Mouse (Mus musculus): Measurements from ENCODE around the gene Pdlim5.
"Not testable (repeated sequence)": the region's sequence is repeated elsewhere in the genome, so short reads cannot be mapped to it uniquely, and the experiment has no call there.

The Pdlim5 gene

DNA sequence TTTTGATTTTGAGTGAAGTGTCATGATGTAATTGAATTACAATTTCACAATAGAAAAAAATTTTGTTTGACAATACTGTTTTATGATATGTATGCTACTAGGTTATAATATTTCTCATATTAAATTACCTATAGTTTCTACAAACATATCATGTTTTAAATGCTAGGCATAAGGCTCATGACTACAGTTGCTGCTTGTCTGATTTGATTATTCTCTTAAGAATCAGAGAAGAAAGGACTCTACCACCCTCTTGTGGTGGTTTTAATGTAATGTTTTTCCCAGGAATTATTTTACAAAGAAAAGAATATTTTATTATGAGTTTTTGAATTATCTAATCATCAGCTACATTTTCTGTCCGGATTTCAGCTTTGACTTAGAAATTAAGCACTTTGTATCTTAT is 120.5 kb downstream of the Pdlim5 start:
- no peak for DNase-seq (ENCODE audit: low spot score in 2 of 2)

DNA sequence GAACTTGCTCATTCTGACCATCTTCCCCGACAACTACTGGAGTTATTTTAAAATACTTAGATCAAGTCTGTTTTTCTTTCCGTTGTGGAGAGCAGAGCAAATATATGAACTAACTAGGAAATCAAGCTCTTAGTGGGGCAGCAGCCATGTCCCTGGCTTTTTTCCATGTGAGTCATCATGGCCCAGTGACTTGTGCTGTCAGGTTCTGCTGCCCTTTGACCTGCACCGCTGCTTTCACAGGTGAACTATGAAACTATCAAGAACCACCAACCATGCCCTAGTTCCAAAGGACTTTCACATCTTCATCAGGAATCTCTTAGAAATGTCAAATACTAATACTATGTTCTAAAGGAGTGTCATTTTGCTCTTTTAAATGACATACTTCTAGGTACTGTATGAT is 121.0 kb downstream of the Pdlim5 start:
- DNase-seq (ENCODE audit: low spot score in 2 of 2) = no peak

DNA sequence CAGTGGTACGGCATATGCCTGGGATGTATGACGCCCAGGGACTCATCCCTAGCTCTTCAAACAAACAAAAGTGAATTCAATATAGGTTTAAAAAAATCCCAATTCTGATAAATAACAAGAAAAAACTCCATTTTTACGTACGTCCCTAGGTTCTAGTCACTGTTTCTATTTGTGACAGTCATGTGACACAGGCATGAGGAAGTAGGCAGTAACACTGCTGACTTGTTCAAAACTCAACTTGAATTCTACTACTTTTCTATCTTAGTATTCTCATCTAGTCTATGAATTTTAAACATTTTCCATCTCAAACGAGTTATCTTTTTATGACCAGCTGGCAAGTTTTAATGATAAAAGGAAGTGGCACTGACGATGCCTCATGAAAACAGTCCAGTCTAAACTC is 122.2 kb downstream of the Pdlim5 start:
- no peak for DNase-seq (ENCODE audit: low spot score in 2 of 2)

DNA sequence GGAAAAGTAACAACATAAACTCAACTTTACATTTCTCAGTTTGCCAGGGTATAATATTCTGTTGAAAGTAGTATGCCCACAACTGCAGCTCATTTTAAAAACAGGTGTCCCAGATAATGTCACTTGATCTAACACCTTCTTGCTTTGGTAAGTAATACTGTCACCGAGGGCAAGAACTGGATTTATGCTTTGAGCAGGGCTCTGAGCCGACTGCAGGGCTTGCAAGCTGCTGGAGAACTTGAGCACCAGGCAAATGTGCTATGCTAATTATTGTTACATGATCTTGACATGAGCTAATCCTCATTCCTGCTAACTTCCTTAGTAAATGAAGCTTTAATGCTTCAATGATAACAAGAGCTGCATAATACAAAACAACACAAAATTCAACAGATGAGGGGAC is 139.1 kb downstream of the Pdlim5 start:
- DNase-seq (ENCODE audit: low spot score in 2 of 2) = no peak

DNA sequence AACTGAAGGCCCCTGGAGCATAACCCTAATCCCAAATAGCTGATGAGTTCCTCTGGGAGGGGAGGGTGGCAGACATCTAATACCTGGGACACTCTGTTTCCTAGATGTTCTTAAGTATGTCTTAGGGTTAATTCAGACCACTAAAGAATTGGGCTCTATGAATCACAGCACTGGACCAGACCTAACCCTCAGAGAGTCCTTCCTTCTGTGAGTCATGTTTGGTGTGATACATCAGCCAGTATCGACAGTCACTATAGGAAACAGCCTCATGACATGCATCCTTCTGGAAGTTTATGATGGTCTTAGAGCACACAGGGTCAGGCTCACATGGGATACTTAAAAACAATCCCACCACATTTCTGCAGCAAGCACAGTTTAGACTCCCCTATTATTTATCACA is 143.4 kb downstream of the Pdlim5 start:
- DNase-seq (ENCODE audit: low spot score in 2 of 2) = no peak

DNA sequence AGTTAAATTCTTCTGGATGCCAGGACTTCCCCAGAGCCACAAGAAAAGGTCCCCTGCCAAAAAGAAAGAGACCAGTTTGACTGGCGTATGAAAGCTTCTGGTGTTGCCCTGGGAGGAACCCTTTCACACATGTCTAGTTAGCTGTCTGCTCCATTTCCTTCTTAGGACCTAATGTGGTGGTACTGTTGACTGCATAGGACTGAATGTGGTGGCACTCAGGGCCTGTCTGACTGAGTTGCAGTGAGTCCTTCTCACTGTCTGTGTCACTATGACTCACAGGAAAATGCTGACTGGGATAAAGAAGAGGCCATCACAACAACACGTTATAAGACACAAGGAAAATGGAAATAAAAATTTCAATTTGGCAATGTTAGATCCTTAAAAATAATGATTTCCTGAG is 146.0 kb downstream of the Pdlim5 start:
- no peak for DNase-seq (ENCODE audit: low spot score in 2 of 2)

DNA sequence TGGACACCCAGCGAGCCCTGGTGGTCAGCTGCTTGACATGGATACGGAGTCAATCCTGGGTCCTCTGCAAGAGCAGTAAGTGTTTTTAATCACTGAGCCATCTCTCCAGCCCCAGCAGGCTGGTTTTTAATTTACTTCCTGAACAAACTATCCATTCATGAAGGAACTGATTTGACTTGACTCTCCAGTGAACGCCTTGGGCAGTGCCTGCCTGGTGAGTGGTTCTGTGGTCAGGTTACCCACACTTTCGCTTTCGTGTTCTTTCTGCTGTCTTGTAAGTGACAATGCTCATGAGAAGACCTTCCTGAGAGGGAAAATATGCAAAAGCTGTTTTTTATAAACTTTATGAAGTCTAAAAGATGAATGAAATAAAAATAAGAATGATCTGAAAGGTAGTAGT is 152.2 kb downstream of the Pdlim5 start:
- DNase-seq (ENCODE audit: low spot score in 2 of 2) = no peak

DNA sequence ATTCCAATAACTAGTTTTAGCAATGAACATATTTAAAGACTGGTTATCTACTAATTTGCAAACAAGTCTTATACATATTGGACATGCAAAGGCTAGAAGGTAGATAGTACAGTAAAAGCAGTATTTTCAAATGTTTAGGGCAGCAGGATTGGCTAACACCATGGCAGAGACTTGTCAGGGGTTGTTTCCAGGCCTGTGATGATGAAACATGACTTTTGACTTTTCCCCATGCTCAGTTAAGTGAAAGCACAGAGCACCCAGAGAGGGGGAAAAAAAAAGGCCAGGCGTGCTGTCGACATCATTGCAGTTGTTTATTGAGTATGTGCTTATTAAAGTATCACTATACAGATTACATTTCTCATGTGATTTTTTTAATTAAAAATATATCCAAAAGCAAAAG is 156.2 kb downstream of the Pdlim5 start:
- no peak for DNase-seq (ENCODE audit: low spot score in 2 of 2)

DNA sequence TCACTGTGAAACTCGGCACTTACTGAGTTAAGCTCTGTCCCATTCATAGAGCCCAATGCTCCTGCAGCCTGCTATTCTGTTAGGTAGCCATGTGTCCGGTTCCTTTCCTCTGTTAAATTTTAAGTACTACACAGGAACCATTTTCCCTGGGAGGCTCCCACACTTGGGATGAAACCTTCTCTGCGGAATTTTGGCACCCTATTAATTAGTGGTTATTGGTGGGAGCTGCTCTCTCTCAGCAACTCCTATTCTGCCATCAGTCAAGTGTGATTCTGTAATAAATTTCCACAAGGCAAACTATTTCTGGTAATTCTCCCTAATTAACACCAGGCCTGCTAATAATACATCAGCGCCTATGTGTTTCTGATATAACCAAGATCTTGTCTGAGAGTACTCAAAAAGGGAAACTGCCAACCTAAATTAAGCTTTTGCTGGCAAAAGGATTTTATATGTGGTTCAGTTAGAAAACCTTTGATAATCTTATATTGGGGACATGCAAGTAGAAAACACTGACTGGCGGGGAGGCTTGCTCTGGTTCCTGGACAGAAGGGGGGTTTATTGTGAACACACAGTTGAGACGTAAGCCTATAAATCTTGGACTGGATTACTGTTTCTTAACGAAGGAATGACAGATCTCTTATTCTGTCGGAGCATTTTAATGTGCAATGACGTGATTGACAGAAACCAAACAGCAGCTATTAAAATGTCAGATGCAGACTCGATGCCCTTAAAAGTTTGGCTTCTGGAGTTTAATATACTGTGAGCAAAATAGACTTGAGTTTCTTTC is 157.0 kb downstream of the Pdlim5 start:
- no peak for DNase-seq (ENCODE audit: low spot score in 2 of 2)

DNA sequence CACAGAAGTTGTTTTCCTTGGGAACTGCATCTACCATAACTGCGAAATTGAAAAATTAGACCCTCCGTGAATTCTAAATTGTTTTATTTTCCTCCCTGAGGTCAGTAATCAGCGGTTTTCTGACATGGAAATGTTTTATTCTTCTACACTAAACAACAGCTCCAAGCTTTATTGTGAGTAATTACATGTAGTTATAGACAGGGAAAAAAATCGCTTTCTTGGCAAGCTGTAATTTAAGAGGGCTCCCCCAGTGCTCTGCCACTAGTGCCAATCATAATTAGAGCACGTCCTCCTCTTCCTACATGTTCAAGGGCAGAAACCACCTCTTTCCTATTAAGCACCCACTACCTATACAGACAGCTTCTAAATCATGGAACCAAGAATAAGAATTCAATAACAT is 157.9 kb downstream of the Pdlim5 start:
- DNase-seq (ENCODE audit: low spot score in 2 of 2) = no peak

DNA sequence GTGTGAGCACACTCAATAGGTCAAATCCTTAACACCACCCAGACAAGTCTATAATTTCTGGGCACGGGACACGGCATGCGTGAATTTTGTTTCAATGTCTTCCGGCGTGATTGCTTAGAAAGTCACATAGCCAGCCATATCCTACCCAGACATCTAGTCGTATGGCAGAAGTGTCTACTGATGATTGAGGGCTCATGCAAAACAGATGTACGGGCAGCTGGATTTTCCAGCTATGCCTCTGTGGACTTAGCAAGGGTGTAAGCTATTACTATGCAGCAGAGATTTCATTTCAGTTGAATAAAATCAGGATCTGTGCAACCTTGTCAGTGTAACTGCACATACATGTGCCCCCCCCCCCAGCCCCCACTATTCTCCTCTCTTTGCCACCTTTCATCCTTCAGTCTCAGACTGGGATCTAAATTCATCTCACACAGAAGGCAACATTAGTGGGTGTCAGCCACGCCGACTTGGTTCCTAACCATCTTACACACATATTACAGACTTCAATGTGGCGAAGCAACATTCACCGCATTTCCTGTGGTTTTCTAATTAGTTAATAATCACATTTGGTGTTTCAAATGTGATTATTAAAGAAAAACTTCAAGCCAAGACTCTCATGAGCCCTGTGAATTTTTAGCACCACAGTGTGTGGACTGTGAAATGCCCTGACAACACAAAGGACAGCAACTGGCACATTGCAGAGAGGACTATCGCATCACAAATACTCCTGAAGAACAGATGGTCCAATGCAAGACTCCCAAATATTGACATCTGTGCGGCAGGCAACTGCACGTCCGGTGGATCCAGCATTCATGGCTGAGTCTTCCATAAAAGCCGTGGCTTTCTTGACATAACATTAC is 161.7 kb downstream of the Pdlim5 start:
- DNase-seq (ENCODE audit: low spot score in 2 of 2) = no peak

DNA sequence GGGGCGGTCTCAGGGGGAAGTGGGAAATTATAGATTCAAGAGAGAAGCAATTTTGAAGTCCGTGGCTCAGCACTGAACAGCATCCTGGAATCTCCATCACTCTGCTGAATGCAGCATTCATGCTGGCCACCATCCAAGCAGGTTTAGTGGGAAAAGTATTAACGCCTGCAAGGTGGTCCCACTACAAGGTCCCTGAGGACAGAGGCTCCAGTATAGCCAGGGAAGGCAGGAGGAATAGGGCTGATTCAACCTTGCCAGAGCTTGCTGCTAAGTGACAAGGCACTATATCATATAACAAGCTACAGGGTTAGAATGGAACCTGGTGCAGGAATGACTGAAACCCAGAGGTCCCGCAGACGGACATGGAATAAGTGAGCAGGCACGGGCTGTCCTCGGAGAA is 166.8 kb downstream of the Pdlim5 start:
- no peak for DNase-seq (ENCODE audit: low spot score in 2 of 2)

DNA sequence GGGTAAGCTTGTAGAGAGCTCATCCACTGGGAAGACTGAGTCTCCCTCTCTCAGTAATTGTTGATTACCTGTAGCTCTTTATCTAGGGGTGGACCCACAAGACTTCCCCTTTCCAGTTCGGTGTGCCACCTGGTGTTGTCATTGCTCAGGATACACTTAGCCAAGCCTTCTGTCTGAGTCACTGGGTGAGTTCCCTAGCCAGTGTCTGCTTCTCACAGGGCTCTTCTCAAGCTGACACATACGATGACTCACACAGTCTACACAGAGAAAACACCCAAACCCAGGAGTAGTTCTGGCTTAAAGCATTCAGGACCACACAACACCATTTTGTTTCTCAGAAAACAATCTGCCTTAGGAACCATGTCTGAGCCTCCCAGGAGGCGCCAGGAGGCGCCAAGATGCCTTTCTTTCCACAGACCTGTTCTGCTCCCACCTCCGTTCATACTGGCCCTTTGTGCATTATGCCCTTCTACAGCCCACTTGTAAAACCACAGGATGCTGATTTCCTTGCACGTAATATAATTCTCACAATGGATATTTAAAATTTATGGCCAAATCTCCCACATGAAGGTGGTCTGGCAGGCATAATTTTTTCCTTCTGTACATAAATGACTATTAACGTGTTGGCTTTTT is 172.9 kb downstream of the Pdlim5 start:
- DNase-seq (ENCODE audit: low spot score in 2 of 2) = no peak

DNA sequence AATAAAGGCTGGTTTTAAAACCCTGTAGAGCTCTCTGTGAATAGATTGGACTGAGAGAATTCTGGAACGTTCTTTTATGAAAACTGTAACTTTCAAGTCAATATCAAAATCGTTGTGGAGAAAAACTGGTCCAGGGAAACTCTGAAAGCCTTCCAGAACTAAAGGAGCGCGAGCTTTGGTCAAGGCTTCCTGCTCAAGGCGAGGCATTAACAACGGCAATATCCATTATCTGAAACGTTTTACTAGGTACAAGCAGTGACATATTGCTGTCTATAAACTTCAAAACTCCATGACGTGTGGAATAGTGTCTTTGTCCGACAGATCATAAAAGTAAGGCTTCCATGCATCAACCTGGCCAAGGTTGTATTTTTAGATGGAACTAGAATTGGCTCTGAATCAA is 175.6 kb downstream of the Pdlim5 start:
- no peak for DNase-seq (ENCODE audit: low spot score in 2 of 2)

DNA sequence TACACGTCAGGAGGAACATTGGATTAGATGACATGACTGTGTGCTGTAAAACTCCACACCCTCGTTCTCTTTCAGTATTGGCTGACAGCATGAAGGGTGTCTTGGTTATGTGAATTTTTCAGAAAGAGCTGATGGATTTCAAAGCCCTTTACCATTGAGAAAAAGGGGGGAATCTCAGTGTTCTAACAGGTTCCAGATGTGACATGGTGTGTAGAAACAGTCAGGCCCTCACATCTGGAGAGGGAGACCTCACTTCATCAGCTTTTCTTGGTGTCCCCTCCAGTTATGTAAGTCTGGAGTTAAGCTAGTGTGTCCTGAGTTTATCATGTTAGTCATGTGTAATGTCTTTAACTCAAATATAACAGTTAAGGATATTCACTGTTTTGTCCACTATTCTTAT is 182.7 kb downstream of the Pdlim5 start:
- no peak for DNase-seq (ENCODE audit: low spot score in 2 of 2)

DNA sequence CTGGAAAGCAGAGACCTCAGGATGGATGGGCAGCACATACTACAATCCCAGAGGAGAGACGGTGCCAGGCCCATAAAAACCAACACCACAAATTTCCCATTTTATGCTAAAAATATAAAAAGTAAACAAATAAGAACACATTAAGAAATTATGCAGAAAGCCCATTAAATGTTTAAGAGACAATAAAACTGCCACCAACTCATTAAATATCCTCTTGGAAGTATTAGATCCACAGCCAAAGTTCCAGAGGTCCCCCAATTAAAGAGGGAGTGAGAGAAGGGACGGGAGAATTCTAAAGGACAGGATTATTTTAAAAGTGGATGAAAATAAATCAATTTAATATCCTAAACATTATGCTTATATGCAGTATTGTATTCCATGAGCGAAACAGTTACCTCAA is 183.3 kb downstream of the Pdlim5 start:
- DNase-seq (ENCODE audit: low spot score in 2 of 2) = no peak

DNA sequence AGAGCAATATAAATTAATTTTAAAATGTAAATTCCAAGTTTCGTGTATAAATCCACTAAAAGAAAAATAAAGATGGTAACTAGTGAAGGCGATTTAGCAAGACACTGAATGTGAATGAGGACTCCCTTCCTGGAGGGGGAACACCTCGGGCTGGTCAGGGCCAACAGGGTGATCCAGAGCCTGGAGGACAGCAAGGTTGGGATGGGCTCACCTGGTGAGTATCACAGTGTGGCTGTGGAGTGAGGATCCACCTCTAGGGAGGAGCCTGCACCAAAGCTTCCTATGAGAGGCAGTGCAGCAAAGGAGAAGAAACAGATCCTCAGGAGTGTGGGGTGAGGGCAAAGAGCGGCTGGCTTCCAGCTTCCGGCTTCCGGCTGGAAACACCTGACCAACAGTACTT is 185.5 kb downstream of the Pdlim5 start:
- DNase-seq (ENCODE audit: low spot score in 2 of 2) = no peak

DNA sequence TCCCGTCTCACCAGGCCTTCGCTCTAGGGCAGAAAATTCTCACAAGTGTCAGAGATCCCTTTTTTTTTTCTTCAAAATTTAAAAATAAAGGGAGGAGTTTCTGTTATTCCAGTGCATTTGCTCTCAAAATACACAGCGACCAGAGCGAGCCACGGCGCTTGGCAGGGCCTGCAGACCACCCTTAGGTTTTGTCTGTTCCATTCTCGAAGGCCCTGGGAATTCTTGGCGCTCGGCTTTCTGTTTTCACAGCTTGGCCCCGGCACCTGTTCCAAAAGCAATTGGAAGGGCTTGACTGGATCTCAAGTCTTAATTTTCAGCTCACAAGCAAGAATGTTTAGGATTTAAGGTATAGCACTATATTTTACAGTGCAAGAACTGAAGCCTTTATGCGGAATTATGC is 186.4 kb downstream of the Pdlim5 start:
- no peak for DNase-seq (ENCODE audit: low spot score in 2 of 2)

DNA sequence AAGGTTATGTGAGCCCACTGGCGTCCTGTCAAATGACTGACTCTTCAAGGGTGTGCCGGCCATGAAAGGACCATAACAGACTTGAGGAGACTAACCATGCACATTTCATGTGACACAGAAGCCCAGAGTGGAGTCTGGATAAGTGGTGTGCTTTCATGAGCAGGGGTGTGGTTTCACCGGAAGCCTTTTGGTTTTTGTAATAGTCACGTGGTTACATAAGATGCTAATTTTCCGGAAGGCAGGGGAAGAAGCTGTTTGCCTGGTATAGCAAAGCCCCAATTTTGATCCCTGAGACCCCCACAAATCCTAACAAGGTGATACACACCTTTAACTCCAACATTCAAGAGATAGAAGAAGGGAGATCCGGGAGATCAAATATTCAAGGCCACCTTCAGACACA is 188.0 kb downstream of the Pdlim5 start:
- no peak for DNase-seq (ENCODE audit: low spot score in 2 of 2)

DNA sequence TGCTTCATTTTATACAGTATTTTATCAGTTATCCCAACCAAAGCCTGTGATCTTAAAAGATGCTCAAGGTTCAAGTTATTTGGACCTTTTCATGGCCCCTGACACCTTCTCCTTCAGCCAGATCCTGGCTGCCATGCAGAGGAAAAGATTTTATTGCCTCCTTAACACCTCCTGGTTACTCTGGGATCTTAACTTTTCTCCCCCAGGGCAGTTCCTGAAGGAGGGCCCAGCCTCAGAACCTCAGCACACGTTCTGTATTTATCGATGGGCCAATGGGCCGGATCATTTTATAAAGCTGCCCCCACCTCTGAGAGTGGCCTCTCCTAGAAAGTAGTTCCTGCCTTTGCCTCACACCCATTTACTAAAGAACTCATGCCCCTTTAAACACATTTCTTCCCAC is 189.2 kb downstream of the Pdlim5 start:
- no peak for DNase-seq (ENCODE audit: low spot score in 2 of 2)

DNA sequence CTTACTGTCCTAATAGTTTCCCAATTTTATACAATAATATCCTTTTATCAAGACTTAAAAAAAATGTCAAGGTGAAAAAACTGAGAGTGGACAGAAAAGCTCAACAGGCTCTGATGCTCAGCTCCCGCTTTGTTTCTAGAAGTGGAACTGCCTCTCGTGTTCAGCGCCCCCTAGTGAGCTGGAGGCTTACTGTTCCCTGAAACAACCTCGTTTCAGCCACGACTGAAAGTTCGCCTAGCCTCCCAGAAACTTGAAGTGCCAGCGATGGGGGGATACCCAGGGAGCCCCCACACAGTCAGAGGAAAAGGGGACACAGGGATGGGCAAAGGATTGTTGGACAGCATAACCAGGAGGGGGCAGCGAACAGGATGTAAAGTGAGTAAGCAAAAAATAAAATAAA is 199.4 kb downstream of the Pdlim5 start:
- no peak for DNase-seq (ENCODE audit: low spot score in 2 of 2)

DNA sequence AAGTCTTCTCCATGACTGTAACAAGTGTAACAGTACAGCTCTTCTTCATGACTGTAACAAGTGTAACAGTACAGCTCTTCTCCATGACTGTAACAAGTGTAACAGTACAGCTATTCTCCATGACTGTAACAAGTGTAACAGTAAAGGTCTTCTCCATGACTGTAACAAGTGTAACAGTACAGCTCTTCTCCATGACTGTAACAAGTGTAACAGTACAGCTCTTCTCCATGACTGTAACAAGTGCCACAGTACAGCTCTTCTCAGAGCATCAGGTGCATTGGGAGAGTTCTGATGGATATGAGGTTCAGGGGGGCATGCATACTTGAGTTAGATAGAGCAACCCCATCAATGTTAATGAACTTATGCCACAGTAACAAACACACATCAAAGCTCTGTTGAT is 203.9 kb downstream of the Pdlim5 start:
- not testable (repeated sequence) for DNase-seq (ENCODE audit: low spot score in 2 of 2)

Measured in spleen, postnatal 14 days (tissue).